Mouse (Mus musculus): ENCODE measurements around the gene Card19. TPM values are rescaled to one million over a fixed set of nuclear protein-coding genes. Genes with fewer than 3 reads are reported as not detected.
A peak's percentile ranks its signal among the peaks of the same experiment; 100 is the strongest.

Card19 gene
- polyA plus RNA-seq, 1 experiment from 2014 or later: 66.4 TPM

DNA sequence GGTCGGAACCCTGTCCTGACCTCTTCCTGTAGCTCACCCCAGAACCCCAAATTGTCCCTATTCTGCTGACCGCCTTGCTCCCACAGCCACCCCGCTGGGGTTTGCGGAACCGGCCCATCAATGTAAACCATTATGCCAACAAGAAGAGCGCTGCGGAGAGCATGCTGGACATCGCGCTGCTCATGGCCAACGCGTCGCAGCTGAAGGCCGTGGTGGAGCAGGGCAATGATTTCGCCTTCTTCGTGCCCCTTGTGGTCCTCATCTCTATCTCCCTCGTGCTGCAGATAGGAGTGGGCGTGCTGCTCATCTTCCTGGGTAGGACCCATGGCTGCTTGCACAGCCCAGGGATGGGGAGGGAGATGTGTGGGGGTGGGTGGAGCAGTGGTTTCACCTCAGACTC lies 22.2 kb downstream of the Card19 start:
- Histone ChIP-seq H3K36me3 (peaks cover 23% of the 10 kb centered on the region), H3K27me3 (no peaks in the 10 kb centered on the region), H3K27ac (no peak overlapping the region), H3K9me3 (no peaks in the 10 kb centered on the region), H3K4me3 (no peak overlapping the region), H3K4me1 (peaks cover 24% of the 10 kb centered on the region), H3K4me2 (no peak overlapping the region), H3K9ac (no peak overlapping the region)
- WGBS: 94% methylated on average over 17 of the region's 17 CpGs
- no peak for ATAC-seq (ENCODE audit: insufficient number of reproducible peaks, insufficient read depth, low FRiP score, low TSS enrichment, low read depth)

DNA sequence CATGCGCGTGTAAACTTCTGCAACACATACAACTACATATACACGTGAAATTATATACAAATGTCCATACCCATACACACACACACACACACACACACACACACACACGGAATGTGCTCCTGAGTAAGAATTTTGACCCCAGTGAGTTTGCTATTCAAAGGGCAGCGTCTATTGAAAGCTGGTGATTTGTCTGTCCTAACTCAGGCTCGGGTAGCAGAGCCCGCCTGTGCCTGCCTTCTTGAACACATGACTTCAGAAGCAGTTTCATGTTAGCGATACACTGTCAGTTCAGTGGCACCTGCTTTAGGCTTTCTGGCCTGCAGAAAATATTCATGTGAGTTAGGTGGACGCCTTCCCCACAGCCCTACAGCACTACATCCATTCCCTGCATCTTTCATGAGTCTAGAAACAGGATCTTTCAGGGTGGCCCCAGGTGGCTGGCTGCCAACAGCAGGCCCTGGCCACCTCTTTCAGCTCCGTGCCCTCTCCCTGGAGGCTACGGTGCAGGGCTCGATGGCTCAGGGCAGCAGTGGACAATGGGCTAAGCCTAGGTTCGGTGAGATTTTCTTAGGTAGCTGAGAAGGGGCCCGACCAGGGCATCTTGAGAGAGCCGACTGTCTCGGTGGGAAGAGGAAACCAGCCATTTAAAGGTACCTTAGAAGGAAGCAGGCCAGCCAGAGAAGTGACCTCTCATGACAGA lies 23.5 kb downstream of the Card19 start:
- ATAC-seq (ENCODE audit: insufficient number of reproducible peaks, insufficient read depth, low FRiP score, low TSS enrichment, low read depth): no peak
- H3K27ac ChIP-seq: no peak overlapping the region
- H3K4me1 ChIP-seq: peaks cover 33% of the 10 kb centered on the region
- no peak overlapping the region for H3K4me3 ChIP-seq
- whole genome bisulfite sequencing: 72% methylated on average over 16 of the region's 16 CpGs
- no peak overlapping the region for H3K4me2 ChIP-seq
- no peaks in the 10 kb centered on the region for H3K9me3 ChIP-seq
- H3K36me3 ChIP-seq: peaks cover 23% of the 10 kb centered on the region
- no peaks in the 10 kb centered on the region for H3K27me3 ChIP-seq
- no peak overlapping the region for H3K9ac ChIP-seq

DNA sequence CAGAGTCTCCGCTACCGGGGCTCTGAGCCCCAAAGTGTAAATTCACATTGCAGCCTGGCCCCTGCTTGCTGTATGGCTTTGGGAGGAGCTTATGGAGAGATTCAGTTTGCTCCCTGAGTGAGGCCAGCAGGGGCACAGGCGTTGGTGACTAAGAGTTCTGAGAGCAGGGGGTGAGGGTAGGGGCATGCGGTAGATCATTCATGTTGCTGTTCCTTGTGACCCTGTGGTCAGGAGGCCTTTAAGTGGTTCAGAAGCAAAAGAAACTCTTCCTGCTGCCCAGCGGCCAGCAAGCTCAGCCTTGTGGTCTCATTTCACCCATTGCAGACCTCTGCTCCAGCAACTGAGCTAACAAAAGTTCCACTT lies 24.2 kb downstream of the Card19 start:
- H3K4me1 ChIP-seq: peaks cover 38% of the 10 kb centered on the region
- H3K4me2 ChIP-seq: no peak overlapping the region
- no peaks in the 10 kb centered on the region for H3K9me3 ChIP-seq
- H3K27me3 ChIP-seq: no peaks in the 10 kb centered on the region
- no peak overlapping the region for H3K27ac ChIP-seq
- H3K9ac ChIP-seq: peak overlapping the region; percentile 44; the same call in 1 of the 2 replicates
- 64% methylated on average over 5 of the region's 5 CpGs for WGBS
- H3K4me3 ChIP-seq: no peak overlapping the region
- no peak for ATAC-seq (ENCODE audit: insufficient number of reproducible peaks, insufficient read depth, low FRiP score, low TSS enrichment, low read depth)
- H3K36me3 ChIP-seq: peaks cover 23% of the 10 kb centered on the region

DNA sequence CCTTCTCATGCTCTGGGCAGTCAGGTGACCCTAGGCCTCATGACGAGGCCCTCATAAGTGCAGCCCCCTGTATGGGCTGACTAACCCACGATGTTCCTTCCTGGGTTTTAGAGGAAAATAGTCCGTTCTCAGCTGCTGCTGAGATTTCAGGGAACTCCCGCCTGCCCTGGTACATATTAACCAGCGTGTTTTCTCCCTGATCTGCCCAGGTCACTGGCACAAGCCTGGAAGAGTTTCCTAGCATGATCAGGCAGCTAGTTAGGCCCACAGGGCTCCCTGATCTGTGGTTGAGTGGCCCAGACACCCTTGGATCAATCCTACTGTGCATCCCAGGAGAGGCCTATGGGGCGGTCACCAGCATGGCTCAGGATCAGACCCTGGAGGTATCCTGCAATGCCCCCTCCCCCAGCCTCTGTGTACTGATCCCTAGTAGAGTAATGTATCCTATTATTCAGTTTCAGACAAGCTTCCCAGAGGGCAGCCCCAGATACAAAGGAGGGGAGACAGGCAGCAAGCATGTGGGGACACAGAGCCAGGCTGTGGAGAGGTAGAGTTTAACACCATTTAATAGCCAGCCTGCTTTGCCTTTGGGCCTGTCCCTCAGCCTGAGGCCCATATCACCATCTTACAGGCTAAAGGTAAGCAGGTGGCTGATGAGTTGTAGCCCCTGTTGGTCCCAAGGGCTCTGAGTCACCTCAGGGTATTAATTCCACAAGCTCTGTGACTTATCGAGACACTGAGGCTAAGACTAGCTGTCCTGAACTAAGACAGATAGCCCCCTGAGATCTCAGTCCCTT lies 24.8 kb downstream of the Card19 start:
- no peaks in the 10 kb centered on the region for H3K27me3 ChIP-seq
- no peak overlapping the region for H3K4me3 ChIP-seq
- peak overlapping the region; percentile 44 for H3K9ac ChIP-seq
- no peak overlapping the region for H3K4me2 ChIP-seq
- 69% methylated on average over 7 of the region's 7 CpGs for WGBS
- ATAC-seq (ENCODE audit: insufficient number of reproducible peaks, insufficient read depth, low FRiP score, low TSS enrichment, low read depth): no peak
- H3K36me3 ChIP-seq: peaks cover 19% of the 10 kb centered on the region
- no peak overlapping the region for H3K27ac ChIP-seq
- no peaks in the 10 kb centered on the region for H3K9me3 ChIP-seq
- peaks cover 40% of the 10 kb centered on the region for H3K4me1 ChIP-seq

DNA sequence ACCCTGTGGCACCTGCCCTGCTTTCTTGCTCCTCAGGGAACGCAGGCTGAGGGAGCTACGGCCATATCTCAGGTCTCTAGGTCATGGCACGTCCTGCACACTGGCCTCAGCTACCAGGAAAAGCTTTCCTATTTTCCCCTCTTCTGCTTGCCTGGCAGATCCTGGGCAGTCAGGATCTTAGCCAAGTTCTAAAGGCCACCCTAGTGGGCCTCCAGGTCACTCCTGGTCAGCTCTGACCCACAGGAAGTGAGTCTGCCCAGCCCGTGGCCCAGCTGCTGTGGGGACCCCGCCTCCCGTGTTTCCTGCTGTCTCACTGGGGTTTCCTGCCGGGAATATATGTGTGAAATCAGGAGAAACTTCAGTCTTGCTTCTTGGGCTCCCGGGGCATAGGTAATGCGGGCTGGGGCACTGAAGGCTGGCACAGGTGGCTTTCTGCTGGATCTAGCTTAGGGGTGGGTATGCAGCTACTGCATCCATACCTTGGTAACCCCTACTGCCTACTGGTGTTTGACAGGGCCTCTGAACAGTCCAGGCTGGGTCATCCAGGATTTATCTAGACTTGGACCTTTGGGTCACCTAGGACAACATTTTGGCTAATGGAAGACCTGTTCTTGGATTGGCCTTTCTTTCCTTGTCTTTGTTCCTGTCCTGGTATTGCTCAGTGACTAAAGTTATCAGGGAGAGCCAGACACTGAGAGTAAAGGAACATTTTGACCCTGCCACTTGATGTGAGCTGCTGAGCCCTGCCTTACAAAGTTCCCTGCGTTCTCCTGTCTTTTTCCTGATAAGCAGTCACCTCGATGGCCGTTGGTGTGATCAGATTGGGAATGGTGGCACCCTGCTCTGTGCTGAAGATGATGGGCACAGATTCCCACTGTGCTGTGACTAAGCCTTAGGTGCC lies 25.6 kb downstream of the Card19 start:
- H3K4me2 ChIP-seq: no peak overlapping the region
- peak overlapping the region; percentile 44 for H3K9ac ChIP-seq
- ATAC-seq (ENCODE audit: insufficient number of reproducible peaks, insufficient read depth, low FRiP score, low TSS enrichment, low read depth): no peak
- no peak overlapping the region for H3K27ac ChIP-seq
- H3K4me1 ChIP-seq: peaks cover 40% of the 10 kb centered on the region
- H3K36me3 ChIP-seq: peaks cover 11% of the 10 kb centered on the region
- H3K27me3 ChIP-seq: no peaks in the 10 kb centered on the region
- 73% methylated on average over 12 of the region's 12 CpGs for WGBS
- no peaks in the 10 kb centered on the region for H3K9me3 ChIP-seq
- H3K4me3 ChIP-seq: no peak overlapping the region

DNA sequence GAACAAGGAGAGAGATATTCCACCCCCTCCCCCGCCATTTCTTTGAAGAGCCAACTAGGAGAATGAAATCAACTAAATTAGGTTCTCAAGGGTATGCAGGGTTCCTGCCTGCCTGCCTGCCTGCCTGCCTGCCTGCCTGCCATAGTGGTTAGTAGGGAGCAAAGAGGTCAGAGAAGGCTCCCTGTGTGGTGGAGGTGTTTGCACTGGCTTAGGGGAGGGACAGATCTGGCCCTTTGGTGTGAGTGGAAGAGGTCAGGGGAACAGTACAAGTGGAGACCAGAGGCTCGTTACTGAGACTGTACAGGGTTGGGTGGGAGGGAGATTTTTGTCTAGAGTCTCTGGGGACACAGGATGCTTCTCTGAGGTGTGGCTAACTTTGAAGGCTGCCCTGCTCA lies 26.9 kb downstream of the Card19 start:
- Histone ChIP-seq H3K4me3 (no peak overlapping the region), H3K4me2 (peak overlapping the region; percentile 99), H3K27ac (no peak overlapping the region), H3K9ac (no peak overlapping the region), H3K36me3 (no peaks in the 10 kb centered on the region; the same call in 1 of the 2 replicates), H3K4me1 (peaks cover 40% of the 10 kb centered on the region), H3K27me3 (no peaks in the 10 kb centered on the region), H3K9me3 (no peaks in the 10 kb centered on the region)
- ATAC-seq (ENCODE audit: insufficient number of reproducible peaks, insufficient read depth, low FRiP score, low TSS enrichment, low read depth): no peak
- WGBS: 32% methylated on average over 2 of the region's 2 CpGs

DNA sequence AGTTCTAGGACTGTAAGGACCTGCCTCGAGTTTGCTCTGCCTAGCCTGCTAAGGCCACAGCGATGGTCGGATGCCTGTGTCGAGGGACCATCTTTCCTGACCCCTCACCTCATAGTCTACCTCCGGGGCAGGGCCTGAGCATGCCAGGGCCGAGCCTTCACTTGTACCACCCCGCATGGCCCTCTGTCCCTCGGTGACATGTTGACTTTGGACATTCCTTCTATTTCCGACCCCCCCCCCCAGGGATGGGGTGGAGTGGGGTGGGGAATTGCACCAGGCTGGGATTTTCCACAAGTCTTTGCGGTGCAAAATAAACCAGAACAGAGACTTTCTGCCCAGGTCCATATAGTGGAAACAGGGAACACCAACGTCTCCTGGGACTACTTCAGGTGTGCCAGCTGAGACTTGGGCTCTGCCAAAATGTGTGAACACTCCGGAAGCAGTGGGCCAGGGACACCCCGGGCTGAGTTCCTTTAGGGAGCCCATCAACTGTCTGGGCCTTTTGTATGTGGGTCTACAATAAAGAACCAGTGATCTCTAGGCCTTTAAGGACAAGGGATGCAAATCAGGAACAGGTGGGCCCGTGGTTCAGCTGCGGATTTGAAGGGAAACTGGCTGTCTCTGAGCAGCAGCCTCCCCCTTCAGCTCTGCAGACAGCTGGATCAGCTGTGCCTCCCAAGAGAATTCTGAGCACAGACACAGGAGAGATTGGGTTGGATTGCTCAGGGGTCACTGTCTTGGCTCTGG lies 27.4 kb downstream of the Card19 start:
- H3K4me3 ChIP-seq: peak overlapping the region; percentile 70
- ATAC-seq (ENCODE audit: insufficient number of reproducible peaks, insufficient read depth, low FRiP score, low TSS enrichment, low read depth): no peak
- peaks cover 42% of the 10 kb centered on the region for H3K4me1 ChIP-seq
- H3K36me3 ChIP-seq: no peaks in the 10 kb centered on the region
- no peaks in the 10 kb centered on the region for H3K9me3 ChIP-seq
- no peaks in the 10 kb centered on the region for H3K27me3 ChIP-seq
- H3K27ac ChIP-seq: no peak overlapping the region; the same call in 1 of the 2 replicates
- H3K9ac ChIP-seq: peak overlapping the region; percentile 76
- WGBS: 15% methylated on average over 15 of the region's 15 CpGs
- peak overlapping the region; percentile 99 for H3K4me2 ChIP-seq

DNA sequence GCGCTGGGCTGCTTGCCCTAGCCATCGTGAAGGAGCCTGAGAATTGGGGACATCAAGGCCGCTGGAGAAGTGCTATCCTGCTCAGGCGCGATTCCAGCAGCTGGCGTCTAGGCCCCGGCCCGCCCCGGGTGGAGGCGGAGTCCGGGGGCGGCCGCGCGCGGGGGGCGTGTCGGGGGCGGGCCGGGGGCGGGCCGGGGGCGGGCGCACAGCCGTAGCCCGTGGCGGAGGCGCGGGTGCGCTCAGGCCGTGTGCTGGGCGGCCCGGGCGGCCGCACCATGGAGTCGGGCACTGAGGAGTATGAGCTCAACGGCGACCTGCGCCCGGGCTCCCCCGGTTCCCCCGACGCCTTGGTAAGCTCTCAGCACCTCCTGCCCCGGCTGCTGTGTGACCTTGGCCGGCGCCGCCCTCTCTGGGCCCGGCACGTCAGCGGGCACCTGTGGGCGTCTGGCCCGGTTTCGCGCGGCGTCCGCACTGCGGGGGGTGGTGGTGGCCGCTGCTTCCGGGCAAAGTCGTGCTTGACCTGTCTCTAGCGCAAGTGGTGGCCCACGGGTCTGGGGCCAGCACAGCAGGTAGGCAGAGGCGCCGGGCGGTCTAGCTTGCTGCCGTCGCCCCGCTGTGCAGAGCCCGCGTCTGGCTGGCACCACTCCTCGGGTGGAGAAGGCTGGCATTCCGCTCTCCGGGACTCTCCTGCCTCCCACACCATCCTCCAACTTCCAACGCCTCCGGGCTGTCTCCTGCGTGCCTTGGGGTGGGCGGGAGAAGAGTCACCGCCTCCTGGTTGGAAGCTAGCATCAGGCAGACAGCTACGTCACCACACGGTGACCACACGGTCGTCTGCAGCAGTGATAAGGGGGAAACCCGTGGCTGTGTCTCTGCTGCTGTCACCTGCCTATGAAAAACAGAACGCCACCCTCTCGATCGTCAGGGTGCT lies 28.3 kb downstream of the Card19 start, which contains the start of gene Ninj1:
Ninj1 (plus strand) TSS at position 198 of the 931 bp plus-strand sequence.
- Histone ChIP-seq H3K36me3 (no peaks in the 10 kb centered on the region), H3K9ac (peak within 1 kb of the TSS; percentile 76), H3K27ac (peak within 1 kb of the TSS; percentile 60), H3K27me3 (no peaks in the 10 kb centered on the region), H3K4me3 (peak within 1 kb of the TSS; percentile 70), H3K4me2 (peak within 1 kb of the TSS; percentile 99), H3K9me3 (no peaks in the 10 kb centered on the region), H3K4me1 (peaks cover 47% of the 10 kb centered on the region)
- WGBS: under 1% methylated on average over 69 of the region's 87 CpGs
- peak; percentile 91 for ATAC-seq (ENCODE audit: insufficient number of reproducible peaks, insufficient read depth, low FRiP score, low TSS enrichment, low read depth)

DNA sequence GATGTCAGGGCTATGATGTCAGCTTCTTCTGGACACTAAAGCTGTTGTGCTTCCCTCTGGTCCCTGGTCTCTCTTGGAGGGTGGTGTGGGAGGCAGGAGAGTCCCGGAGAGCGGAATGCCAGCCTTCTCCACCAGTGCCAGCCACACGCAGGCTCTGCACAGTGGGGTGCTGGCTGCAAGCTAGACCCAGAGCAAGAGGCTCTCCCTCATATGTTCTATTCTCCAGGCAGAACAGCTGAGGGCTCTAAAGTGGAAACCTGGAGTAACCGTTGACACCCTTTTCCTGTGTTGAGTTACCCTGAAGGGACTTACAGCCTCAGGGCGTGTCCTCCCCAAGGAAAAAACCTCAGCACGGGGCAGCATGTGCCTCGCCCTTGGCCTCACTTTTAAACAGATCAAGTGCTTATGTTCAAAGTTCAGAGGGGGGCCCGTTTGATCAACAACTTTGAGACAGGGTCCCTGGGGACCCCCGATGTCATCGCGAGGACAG lies 29.0 kb downstream of the Card19 start:
- peak overlapping the region; percentile 76 for H3K9ac ChIP-seq
- peaks cover 41% of the 10 kb centered on the region for H3K4me1 ChIP-seq
- ATAC-seq (ENCODE audit: insufficient number of reproducible peaks, insufficient read depth, low FRiP score, low TSS enrichment, low read depth): 0 out of 2 replicates have a peak, but pooled peaks have one; percentile 2

DNA sequence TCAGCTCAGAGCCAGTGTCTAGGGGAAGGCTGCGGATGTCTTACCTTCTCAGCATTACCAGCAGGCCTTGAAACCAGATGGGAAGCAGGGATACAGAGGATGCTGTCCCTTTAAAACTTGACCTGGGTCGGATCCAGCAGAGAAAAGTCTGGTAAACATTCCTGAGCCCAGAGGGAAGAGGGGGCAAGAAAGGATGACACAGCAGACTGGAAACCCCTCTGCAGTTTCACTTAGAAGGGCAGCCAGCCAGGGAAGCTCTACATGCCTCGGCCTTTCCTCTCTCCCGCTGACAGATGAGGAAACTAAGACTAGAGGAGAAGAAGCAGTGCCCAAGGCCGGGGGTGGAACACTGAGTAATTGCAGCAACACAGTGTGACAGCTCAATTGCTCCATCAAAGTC lies 32.2 kb downstream of the Card19 start:
- Histone ChIP-seq H3K27me3 (no peaks in the 10 kb centered on the region), H3K9me3 (no peaks in the 10 kb centered on the region), H3K4me2 (no peak overlapping the region), H3K9ac (no peak overlapping the region), H3K27ac (peak overlapping the region; percentile 0; the same call in 1 of the 2 replicates), H3K36me3 (no peaks in the 10 kb centered on the region), H3K4me1 (peaks cover 32% of the 10 kb centered on the region), H3K4me3 (no peak overlapping the region)
- no peak for ATAC-seq (ENCODE audit: insufficient number of reproducible peaks, insufficient read depth, low FRiP score, low TSS enrichment, low read depth)
- 40% methylated on average over 5 of the region's 5 CpGs for WGBS

More for the DNA sequence above, 29.0 kb downstream of the Card19 start:
- peak overlapping the region; percentile 60 for H3K27ac ChIP-seq
- no peaks in the 10 kb centered on the region for H3K36me3 ChIP-seq
- 20% methylated on average over 11 of the region's 11 CpGs for WGBS
- H3K4me3 ChIP-seq: peak overlapping the region; percentile 70
- H3K4me2 ChIP-seq: peak overlapping the region; percentile 99
- H3K9me3 ChIP-seq: no peaks in the 10 kb centered on the region
- H3K27me3 ChIP-seq: no peaks in the 10 kb centered on the region

All from embryonic facial prominence, embryonic 13.5 days (tissue).